In genomic region chr2:135717232-135718134, GRCm38 (mm10) we compare ENCODE assay signal across 7 mouse cellular contexts. TPM values are rescaled to one million over a fixed set of nuclear protein-coding genes. Genes with fewer than 3 reads are reported as not detected.
DNase-seq lines count a peak whose midpoint lies in the region; ATAC-seq and TF ChIP-seq lines count a peak whose summit lies in the region.

No protein-coding gene starts in this region.

- H3K27me3 ChIP-seq in kidney, adult 2 months (replicated peaks; ENCODE audit: control insufficient read depth, insufficient read depth, low read length) = no peaks in the 10 kb centered on the region

- no peak for TF ChIP-seq POLR2A in kidney, adult 2 months (IDR thresholded peaks at IDR 0.05; ENCODE audit: low read depth, low read length)
- no peak for TF ChIP-seq POLR2A in lung, adult 2 months (IDR thresholded peaks at IDR 0.05; ENCODE audit: borderline replicate concordance, extremely low read depth, low read depth, low read length)

- H3K36me3 ChIP-seq in kidney, adult 2 months (ENCODE audit: control insufficient read depth, insufficient read depth, low read length) = no peaks in the 10 kb centered on the region

- H3K4me3 ChIP-seq in kidney, adult 2 months (ENCODE audit: insufficient read depth, low read depth, low read length) = peak overlapping the region; percentile 4; the same call in 1 of the 2 replicates
- H3K4me3 ChIP-seq in lung, adult 2 months (replicated peaks; ENCODE audit: extremely low read depth, low read depth, low read length) = no peak overlapping the region

- peak; percentile 64 for DNase-seq in heart, adult 8-10 months (ENCODE audit: low spot score)
- DNase-seq in kidney, adult 2 months = peak; percentile 56
- DNase-seq in lung, adult 2 months = peak; percentile 44
- DNase-seq in right cerebral cortex, postnatal 14 days = peak; percentile 33
- DNase-seq in thymus, adult 18-20 months = no peak

- TF ChIP-seq CTCF in kidney, adult 2 months (conservative IDR thresholded peaks at IDR 0.05; ENCODE audit: insufficient read depth, insufficient read length, low read depth, low read length) = no peak
- no peak for TF ChIP-seq CTCF in lung, adult 2 months (IDR thresholded peaks at IDR 0.05; ENCODE audit: insufficient read depth, low read length)

- H3K4me1 ChIP-seq in kidney, adult 2 months (ENCODE audit: control insufficient read depth, insufficient read depth, low read length) = no peaks in the 10 kb centered on the region; the same call in 1 of the 2 replicates
- peaks cover 6% of the 10 kb centered on the region; the same call in 1 of the 2 replicates for H3K4me1 ChIP-seq in lung, adult 2 months (ENCODE audit: control insufficient read depth, insufficient read depth, low read length)

- H3K27ac ChIP-seq in kidney, adult 2 months (ENCODE audit: insufficient read depth, low read depth, low read length) = no peak overlapping the region

- ATAC-seq in cerebellum, adult (ENCODE audit: insufficient number of reproducible peaks, low FRiP score, low TSS enrichment) = peak; percentile 88
- ATAC-seq in common myeloid progenitor, adult 5-6 weeks (replicated peaks; ENCODE audit: low read depth, poor library complexity, severe bottlenecking) = 0 out of 2 replicates have a peak, but pooled peaks have one; percentile 29

- WGBS in kidney, adult 2 months = 19% methylated on average over 16 of the region's 16 CpGs
- 22% methylated on average over 16 of the region's 16 CpGs for WGBS in lung, adult 2 months

RNA-seq across cellular contexts. Expression of gene Plcb4, which starts 58.7 kb away (rescaled TPM):
- total RNA-seq in common myeloid progenitor, adult 5-6 weeks (2017) = 25.3 and 34.9 TPM in 2 replicates
- total RNA-seq in heart, adult 8-10 months (2022) = 10 to 100 TPM; 45.3 to 62.2 (median 56.4) TPM
- polyA plus RNA-seq in kidney, adult 2 months (2012; rRNA removed) = 5.1 and 6.1 TPM in 2 replicates
- 15.6 and 20.3 TPM in 2 replicates for polyA plus RNA-seq in lung, adult 2 months (2012; rRNA removed)

Comparison
In these comparisons a context has a peak if more than half of its experiments do, and no peak if none do; other contexts are left out.
1. DNase-seq: peak in heart, adult 8-10 months (single experiment), kidney, adult 2 months (single experiment), lung, adult 2 months (single experiment) and right cerebral cortex, postnatal 14 days (single experiment); none in thymus, adult 18-20 months (0 of 2).